29 mouse cellular contexts compared by ENCODE assay signal in genomic region chr14:29393786-29394185, GRCm38 (mm10).
DNase-seq lines count a peak whose midpoint lies in the region; ATAC-seq lines count a peak whose summit lies in the region.
"Had no signal": no experiment of that assay in that cellular context is flagged by ENCODE, and none has a peak within 500 bp of the region (broad histone marks: within the 10 kb centered on the region; RNA-seq: fewer than 3 reads in every experiment).

No protein-coding gene starts in this region.

- no peak overlapping the region for H3K4me2 ChIP-seq in embryonic facial prominence, embryonic 11.5 days (ENCODE audit: low read depth, low read length)
- H3K4me2 ChIP-seq in midbrain, embryonic 11.5 days, result no peak overlapping the region
- H3K4me2 ChIP-seq in midbrain, embryonic 15.5 days, result no peak overlapping the region
- no peak overlapping the region for H3K4me2 ChIP-seq in embryonic facial prominence, embryonic 15.5 days (replicated peaks)
- H3K4me2 ChIP-seq: forebrain, embryonic 12.5 days; heart, embryonic 12.5 days; heart, embryonic 15.5 days; hindbrain, embryonic 14.5 days had no signal

- H3K27ac ChIP-seq in embryonic facial prominence, embryonic 11.5 days (replicated peaks; ENCODE audit: low read depth, low read length), result 0 out of 2 replicates have a peak overlapping the region, but pooled peaks have one; percentile 30
- H3K27ac ChIP-seq in embryonic facial prominence, embryonic 10.5 days (replicated peaks), result no peak overlapping the region; the same call in 1 of the 2 replicates
- H3K27ac ChIP-seq in midbrain, embryonic 11.5 days (ENCODE audit: low read depth, low read length), result no peak overlapping the region
- no peak overlapping the region for H3K27ac ChIP-seq in midbrain, embryonic 15.5 days
- peak overlapping the region; percentile 60 for H3K27ac ChIP-seq in embryonic facial prominence, embryonic 15.5 days (replicated peaks)
- H3K27ac ChIP-seq in hindbrain, embryonic 10.5 days, result no peak overlapping the region
- H3K27ac ChIP-seq: forebrain, embryonic 12.5 days; heart, embryonic 15.5 days; hindbrain, embryonic 14.5 days; hindbrain, postnatal 0 days had no signal

- no peak overlapping the region for H3K9ac ChIP-seq in embryonic facial prominence, embryonic 11.5 days (replicated peaks; ENCODE audit: low read length)
- H3K9ac ChIP-seq in midbrain, embryonic 11.5 days (ENCODE audit: low read length), result no peak overlapping the region
- no peak overlapping the region for H3K9ac ChIP-seq in midbrain, embryonic 15.5 days
- H3K9ac ChIP-seq in embryonic facial prominence, embryonic 15.5 days, result no peak overlapping the region
- H3K9ac ChIP-seq: forebrain, embryonic 12.5 days; heart, embryonic 12.5 days; heart, embryonic 15.5 days; hindbrain, embryonic 14.5 days had no signal

- no peak for DNase-seq in embryonic facial prominence, embryonic 11.5 days (ENCODE audit: low spot score)
- no peak for DNase-seq in embryonic facial prominence, embryonic 10.5 days (ENCODE audit: low spot score)
- peak; percentile 70 for DNase-seq in midbrain, embryonic 11.5 days (ENCODE audit: low spot score, missing footprints)
- no peak for DNase-seq in layer of hippocampus, adult 9-11 months
- DNase-seq in hindbrain, embryonic 10.5 days (ENCODE audit: low spot score), result no peak
- DNase-seq: adrenal gland, postnatal 10 days; adrenal gland, postnatal 36 days; B cell, adult 2 months; cerebellum, adult 18-20 months; cerebellum, adult 9-10 months; cerebellum, postnatal 14 days; gastrocnemius, postnatal 10 days; gastrocnemius, postnatal 36 days; heart, postnatal 10 days; heart, postnatal 36 days had no signal

- H3K27me3 ChIP-seq in embryonic facial prominence, embryonic 11.5 days (ENCODE audit: control insufficient read depth, insufficient read depth, low read length), result no peaks in the 10 kb centered on the region
- H3K27me3 ChIP-seq in embryonic facial prominence, embryonic 10.5 days (replicated peaks; ENCODE audit: low read depth, poor library complexity, severe bottlenecking), result no peaks in the 10 kb centered on the region
- no peaks in the 10 kb centered on the region for H3K27me3 ChIP-seq in midbrain, embryonic 11.5 days (ENCODE audit: control insufficient read depth, insufficient read depth, low read length)
- no peaks in the 10 kb centered on the region for H3K27me3 ChIP-seq in midbrain, embryonic 15.5 days (replicated peaks)
- H3K27me3 ChIP-seq in embryonic facial prominence, embryonic 15.5 days, result no peaks in the 10 kb centered on the region
- H3K27me3 ChIP-seq in hindbrain, embryonic 10.5 days (ENCODE audit: insufficient read depth, poor library complexity, severe bottlenecking), result no peaks in the 10 kb centered on the region
- H3K27me3 ChIP-seq: CH12.LX; forebrain, embryonic 12.5 days; heart, embryonic 12.5 days; heart, embryonic 15.5 days; Patski had no signal

- H3K4me3 ChIP-seq in embryonic facial prominence, embryonic 11.5 days (ENCODE audit: low read depth, low read length), result no peak overlapping the region
- H3K4me3 ChIP-seq in embryonic facial prominence, embryonic 10.5 days, result no peak overlapping the region
- H3K4me3 ChIP-seq in midbrain, embryonic 11.5 days (ENCODE audit: low read depth, low read length), result no peak overlapping the region
- H3K4me3 ChIP-seq in midbrain, embryonic 15.5 days, result no peak overlapping the region
- no peak overlapping the region for H3K4me3 ChIP-seq in embryonic facial prominence, embryonic 15.5 days (replicated peaks)
- H3K4me3 ChIP-seq in hindbrain, embryonic 10.5 days, result no peak overlapping the region
- H3K4me3 ChIP-seq: erythroblast, embryonic 14.5 days; forebrain, embryonic 12.5 days; heart, embryonic 12.5 days; heart, embryonic 15.5 days had no signal

- ATAC-seq in embryonic facial prominence, embryonic 11.5 days (replicated peaks; ENCODE audit: insufficient number of reproducible peaks, low FRiP score, low TSS enrichment, low read depth), result no peak
- ATAC-seq in midbrain, embryonic 11.5 days (ENCODE audit: low FRiP score), result no peak
- no peak for ATAC-seq in midbrain, embryonic 15.5 days (replicated peaks)
- no peak for ATAC-seq in embryonic facial prominence, embryonic 15.5 days (ENCODE audit: insufficient number of reproducible peaks, low FRiP score, low TSS enrichment, low read depth)
- ATAC-seq: forebrain, embryonic 16.5 days; hindbrain, postnatal 0 days; inflammation-experienced regulatory T-cells, adult 6 months; intestine, embryonic 16.5 days; Patski had no signal

- no peaks in the 10 kb centered on the region; the same call in 1 of the 2 replicates for H3K4me1 ChIP-seq in embryonic facial prominence, embryonic 11.5 days (ENCODE audit: control insufficient read depth, insufficient read depth, low read length)
- peaks cover 12% of the 10 kb centered on the region for H3K4me1 ChIP-seq in embryonic facial prominence, embryonic 10.5 days
- no peaks in the 10 kb centered on the region for H3K4me1 ChIP-seq in midbrain, embryonic 11.5 days (ENCODE audit: control insufficient read depth, insufficient read depth, low read length)
- no peaks in the 10 kb centered on the region for H3K4me1 ChIP-seq in midbrain, embryonic 15.5 days
- H3K4me1 ChIP-seq in embryonic facial prominence, embryonic 15.5 days, result peaks cover 15% of the 10 kb centered on the region
- no peaks in the 10 kb centered on the region for H3K4me1 ChIP-seq in hindbrain, embryonic 10.5 days (replicated peaks)
- H3K4me1 ChIP-seq: forebrain, embryonic 12.5 days; heart, embryonic 12.5 days; heart, embryonic 15.5 days had no signal

- 59% methylated on average over 8 of the region's 8 CpGs for WGBS in embryonic facial prominence, embryonic 11.5 days
- 74% methylated on average over 8 of the region's 8 CpGs for WGBS in embryonic facial prominence, embryonic 10.5 days
- 75% methylated on average over 8 of the region's 8 CpGs for WGBS in midbrain, embryonic 11.5 days
- WGBS in midbrain, embryonic 15.5 days, result 81% methylated on average over 8 of the region's 8 CpGs
- 54% methylated on average over 8 of the region's 8 CpGs for WGBS in embryonic facial prominence, embryonic 15.5 days
- 80% methylated on average over 8 of the region's 8 CpGs for WGBS in hindbrain, embryonic 10.5 days

- no peaks in the 10 kb centered on the region for H3K36me3 ChIP-seq in embryonic facial prominence, embryonic 11.5 days (replicated peaks; ENCODE audit: control insufficient read depth, insufficient read depth, low read depth, low read length)
- H3K36me3 ChIP-seq in embryonic facial prominence, embryonic 10.5 days (replicated peaks), result no peaks in the 10 kb centered on the region
- H3K36me3 ChIP-seq in midbrain, embryonic 11.5 days (ENCODE audit: control insufficient read depth, insufficient read depth, low read length), result no peaks in the 10 kb centered on the region
- H3K36me3 ChIP-seq in midbrain, embryonic 15.5 days (replicated peaks), result no peaks in the 10 kb centered on the region
- H3K36me3 ChIP-seq in embryonic facial prominence, embryonic 15.5 days, result no peaks in the 10 kb centered on the region
- no peaks in the 10 kb centered on the region for H3K36me3 ChIP-seq in hindbrain, embryonic 10.5 days
- H3K36me3 ChIP-seq: forebrain, embryonic 12.5 days; G1E; heart, embryonic 12.5 days; heart, embryonic 15.5 days had no signal

- no peaks in the 10 kb centered on the region for H3K9me3 ChIP-seq in embryonic facial prominence, embryonic 11.5 days (replicated peaks; ENCODE audit: control insufficient read depth, low read length)
- no peaks in the 10 kb centered on the region for H3K9me3 ChIP-seq in embryonic facial prominence, embryonic 10.5 days
- H3K9me3 ChIP-seq in midbrain, embryonic 11.5 days (ENCODE audit: control insufficient read depth, low read length), result no peaks in the 10 kb centered on the region
- no peaks in the 10 kb centered on the region for H3K9me3 ChIP-seq in midbrain, embryonic 15.5 days
- H3K9me3 ChIP-seq in embryonic facial prominence, embryonic 15.5 days (replicated peaks), result no peaks in the 10 kb centered on the region
- H3K9me3 ChIP-seq in hindbrain, embryonic 10.5 days, result no peaks in the 10 kb centered on the region
- H3K9me3 ChIP-seq: forebrain, embryonic 12.5 days; heart, embryonic 12.5 days; heart, embryonic 15.5 days had no signal

Comparison
In these comparisons a context has a peak if more than half of its experiments do, and no peak if none do; other contexts are left out.
1. H3K27ac ChIP-seq: peak in embryonic facial prominence, embryonic 11.5 days (single experiment) and embryonic facial prominence, embryonic 15.5 days (single experiment); none in embryonic facial prominence, embryonic 10.5 days (single experiment), midbrain, embryonic 11.5 days (single experiment), midbrain, embryonic 15.5 days (single experiment) and hindbrain, embryonic 10.5 days (single experiment).